Mouse (Mus musculus): ENCODE measurements around the gene Pde9a. TPM values are rescaled to one million over a fixed set of nuclear protein-coding genes. Genes with fewer than 3 reads are reported as not detected.

The Pde9a gene
- total RNA-seq, 2 experiments from 2014 or later, result 0.79 TPM; not detected in 1

DNA sequence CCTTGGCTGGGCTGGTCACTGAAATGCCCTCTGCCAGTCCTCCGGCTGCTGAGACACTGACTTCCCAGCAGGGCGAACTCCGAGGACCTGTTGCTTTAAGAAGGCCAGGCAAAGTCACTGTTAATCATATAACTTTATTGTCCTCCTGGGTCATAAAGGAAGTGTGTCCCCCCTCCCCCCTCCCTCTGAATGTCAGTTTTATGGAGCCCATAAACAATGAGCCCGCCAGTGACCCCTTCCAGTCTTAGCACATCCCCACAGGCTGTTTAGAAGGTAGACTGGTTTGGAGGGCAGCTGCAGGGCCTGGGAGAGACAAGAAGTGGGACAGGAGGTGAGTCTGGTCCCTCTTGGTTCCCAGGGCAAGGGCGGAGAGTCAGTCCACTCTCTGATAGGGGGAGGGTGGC lies 46.9 kb downstream of the Pde9a start:
- ATAC-seq (replicated peaks; ENCODE audit: poor library complexity), result no peak

DNA sequence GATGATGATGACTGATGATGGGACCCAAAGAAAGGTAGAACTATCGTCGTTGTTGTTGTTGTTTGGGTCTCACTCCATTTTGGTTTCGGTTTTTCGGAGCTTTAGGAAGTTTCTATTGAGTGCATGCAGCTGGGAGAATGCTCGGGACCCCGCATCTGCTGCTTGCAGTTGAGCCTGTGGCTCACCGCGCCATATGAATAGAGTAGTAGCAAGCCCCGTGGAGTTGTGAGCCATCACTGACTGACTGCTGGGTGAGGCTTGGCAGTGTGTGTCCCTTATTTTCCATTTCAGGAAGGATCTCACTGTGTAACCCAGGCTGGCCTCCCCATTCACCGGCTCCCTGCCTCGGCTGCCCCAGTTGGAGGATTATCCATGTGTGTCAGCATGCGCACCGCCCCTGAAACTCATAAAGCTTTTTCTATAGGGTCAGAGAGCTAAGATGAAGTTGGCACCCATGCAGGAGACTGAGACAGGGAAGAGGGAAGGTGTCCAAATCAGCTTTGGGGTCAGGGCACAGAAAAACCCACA lies 47.5 kb downstream of the Pde9a start:
- no peak for ATAC-seq (replicated peaks; ENCODE audit: poor library complexity)

DNA sequence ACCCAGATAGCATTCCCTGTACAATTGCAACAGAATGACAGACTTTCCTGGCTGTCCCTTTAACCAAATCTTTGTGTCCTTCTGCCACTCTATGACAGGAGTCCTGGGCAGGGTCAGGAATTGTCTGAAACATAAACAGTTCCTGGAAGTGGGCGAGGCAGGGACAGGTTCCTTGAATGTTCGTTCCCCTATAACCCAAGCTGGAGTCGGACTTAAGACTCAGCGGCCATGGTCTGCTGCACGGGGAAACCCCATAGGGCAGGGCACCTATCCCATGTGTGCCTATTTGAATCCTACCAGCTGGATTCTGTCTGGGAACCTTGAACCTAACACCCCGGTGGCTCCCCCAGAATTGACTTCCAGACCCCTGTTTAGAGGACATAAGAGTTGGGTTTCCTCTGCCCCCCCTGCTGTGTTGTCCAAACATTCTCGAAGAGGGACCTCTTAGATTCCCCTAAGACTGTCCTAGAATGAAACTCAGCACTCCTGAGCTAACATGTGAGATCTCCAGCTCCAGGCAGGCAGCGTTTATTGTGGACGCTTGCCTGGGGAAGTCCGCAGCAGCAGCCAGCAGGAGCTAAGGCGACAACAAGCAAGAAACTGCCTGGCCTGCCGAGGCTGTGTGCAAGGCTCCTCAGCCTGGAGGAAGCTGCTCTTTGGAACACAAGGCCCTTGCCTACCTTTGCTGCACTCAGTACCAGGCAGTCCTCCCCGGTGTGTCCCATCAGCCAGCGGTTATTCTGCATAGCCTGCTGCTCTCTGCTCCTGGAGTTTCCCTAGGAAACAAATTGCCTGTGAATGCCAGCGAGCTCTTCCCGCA lies 48.2 kb downstream of the Pde9a start:
- ATAC-seq (replicated peaks; ENCODE audit: poor library complexity), result no peak

DNA sequence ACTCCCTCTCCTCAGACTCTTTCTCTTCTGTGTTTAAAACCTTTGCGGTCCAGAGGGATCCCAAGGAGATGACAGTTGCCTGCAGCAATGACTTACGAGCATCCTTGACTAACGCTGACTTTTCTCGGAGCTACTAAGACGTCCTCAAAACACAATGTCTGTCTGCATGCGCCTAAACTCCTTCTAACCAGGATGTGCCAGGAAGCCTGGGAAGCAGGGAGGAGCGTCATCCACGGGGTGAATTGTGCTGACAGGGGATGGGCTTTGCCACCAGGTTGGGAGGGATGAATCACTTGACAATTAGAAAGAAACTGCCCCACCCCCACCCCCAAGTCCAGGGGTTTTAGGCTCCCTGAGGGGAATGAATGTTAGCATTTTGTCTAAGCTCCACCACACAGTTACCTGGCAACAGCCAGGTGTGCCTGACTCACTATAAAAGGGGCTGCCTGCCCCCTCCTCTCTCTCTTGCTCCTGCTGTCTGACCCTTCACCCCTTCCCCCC lies 48.9 kb downstream of the Pde9a start:
- no peak for ATAC-seq (replicated peaks; ENCODE audit: poor library complexity)

DNA sequence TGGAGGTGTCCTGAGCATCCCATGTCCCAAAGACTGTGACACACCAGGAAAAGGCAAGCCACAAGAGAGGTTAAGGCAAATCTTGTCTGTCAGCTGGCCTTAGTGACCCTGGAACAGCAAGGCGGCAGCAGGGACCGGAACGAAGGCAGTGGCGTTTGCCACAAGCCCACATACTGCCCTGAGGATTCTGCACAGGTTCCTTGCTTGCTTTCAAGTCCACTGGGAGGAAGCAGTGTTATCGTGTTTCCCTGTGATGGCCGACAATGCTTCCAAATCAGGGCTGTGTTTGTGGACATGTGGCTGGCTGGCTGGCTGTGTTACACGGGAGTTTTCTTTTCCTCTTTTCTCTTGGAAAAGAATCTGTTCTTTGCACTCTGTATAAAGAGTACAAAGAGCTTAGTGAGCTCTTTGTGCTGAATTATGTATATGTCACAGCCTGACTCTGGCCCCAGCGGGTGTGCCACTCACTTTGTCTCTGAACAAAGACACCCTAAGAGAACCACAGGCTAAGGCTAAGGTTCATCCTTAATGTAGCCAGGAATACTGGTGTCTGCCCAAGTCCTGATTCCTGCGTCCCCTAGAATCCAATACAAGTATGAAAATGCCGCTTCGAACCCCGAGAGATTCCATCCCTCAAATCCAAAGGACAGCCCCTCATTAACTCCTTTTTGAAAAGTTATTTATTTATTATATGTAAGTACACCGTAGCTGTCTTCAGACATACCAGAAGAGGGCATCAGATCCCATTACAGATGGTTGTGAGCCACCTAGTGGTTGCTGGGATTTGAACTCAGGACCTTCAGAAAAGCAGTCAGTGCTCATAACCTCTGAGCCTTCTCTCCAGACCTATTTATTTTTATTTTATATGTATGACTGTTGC lies 50.2 kb downstream of the Pde9a start:
- no peak for ATAC-seq (replicated peaks; ENCODE audit: poor library complexity)

DNA sequence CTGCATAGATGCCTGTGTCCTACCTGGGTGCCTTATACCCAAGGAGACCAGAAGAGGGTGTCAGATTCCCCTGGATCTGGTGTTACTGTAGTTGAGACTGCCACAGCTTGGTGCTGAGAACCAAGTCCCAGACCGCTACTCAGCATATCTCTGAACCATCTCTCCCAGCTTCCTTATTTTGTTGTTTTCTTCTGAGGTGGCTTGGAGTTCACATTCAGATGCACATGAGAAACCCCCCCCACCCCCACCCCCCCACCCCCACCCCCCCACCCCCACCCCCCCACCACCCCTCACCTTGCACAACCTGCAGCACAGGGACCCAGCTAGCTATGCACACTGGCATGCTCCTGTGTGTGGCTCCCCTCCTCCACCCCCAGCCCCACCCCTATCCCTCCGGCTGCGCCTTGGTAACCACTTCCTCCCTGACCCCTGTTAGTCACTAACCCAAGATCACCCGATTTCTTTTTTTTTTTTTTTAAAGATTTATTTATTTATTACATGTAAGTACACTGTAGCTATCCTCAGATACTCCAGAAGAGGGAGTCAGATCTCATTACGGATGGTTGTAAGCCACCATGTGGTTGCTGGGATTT lies 50.9 kb downstream of the Pde9a start:
- peak; percentile 80 for ATAC-seq (replicated peaks; ENCODE audit: poor library complexity)

DNA sequence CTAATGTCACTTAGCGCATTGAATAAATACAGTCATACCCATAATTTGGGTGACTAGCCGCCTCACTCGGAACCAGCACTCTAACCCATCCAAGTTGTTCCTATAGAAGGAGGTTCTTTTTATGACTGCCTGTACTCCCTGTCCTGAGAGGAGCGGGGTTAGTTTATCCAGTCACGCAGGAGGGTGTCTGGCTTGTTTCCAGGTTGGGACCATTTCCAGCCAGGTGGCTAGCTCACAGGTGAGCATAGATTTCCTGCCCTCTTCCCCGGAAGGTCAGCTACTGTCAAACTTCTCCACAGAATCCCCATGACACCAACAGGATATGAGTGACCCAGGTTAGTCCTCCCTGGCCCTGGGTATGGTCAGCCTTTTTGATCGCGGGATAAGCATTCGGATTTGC lies 51.5 kb downstream of the Pde9a start:
- ATAC-seq (replicated peaks; ENCODE audit: poor library complexity), result no peak

DNA sequence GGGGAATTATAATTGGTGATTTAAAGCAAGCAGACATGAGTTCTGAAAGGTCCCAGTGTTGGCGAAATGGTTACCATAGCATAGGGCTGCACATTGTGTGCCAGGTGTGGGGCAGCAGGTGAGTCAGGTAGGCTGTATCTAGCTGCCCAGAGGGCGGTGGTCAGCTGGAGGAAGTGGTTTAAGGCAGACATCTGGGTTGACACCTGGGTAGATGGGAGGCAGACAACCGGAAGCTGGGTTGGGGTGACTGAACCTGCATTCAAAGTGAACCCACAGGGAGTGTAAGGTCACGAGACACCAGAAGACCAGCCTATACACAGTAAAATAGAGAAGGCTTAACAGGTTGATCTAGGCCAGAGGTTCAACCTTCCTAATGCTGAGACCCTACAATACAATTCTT lies 54.0 kb downstream of the Pde9a start:
- ATAC-seq (replicated peaks; ENCODE audit: poor library complexity), result no peak

DNA sequence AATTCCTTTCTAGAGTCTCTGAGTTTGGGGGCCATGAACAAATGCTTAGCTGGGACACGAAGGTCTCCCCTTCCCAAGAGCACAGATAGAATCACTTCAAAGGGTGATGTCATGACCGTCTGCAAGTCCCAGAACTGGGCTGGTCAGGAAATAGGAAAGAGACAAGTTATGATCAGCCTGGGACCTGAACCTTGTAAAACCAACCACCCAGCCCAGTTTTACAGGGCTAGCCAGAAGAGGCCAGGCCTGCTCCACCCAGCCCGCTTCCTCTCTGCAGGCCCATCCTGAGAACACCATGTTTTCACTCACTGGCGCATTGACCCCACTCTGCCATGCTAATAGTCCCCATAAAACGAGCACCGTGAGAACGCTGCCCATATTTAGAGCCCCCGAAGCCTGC lies 56.5 kb downstream of the Pde9a start:
- ATAC-seq (replicated peaks; ENCODE audit: poor library complexity), result no peak

DNA sequence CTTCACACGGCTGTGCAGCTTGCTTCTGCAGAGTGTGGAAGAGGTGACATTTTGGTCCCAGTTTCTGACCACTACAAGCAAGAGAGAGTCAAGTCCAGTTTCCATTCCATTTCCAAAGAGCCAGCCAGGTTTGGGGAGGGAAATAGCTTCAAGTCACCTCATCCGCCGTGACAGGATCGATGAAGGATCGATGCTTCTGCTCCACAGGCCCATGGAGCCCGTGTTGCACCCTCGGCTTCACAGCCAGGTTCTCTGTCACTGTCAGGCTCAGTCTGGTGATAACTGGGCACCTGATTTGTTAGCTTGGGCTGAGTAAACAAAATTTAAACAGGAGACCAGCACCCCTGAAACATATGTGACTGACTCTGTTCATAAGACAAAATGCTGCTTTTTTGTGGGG lies 58.2 kb downstream of the Pde9a start:
- ATAC-seq (replicated peaks; ENCODE audit: poor library complexity), result no peak

DNA sequence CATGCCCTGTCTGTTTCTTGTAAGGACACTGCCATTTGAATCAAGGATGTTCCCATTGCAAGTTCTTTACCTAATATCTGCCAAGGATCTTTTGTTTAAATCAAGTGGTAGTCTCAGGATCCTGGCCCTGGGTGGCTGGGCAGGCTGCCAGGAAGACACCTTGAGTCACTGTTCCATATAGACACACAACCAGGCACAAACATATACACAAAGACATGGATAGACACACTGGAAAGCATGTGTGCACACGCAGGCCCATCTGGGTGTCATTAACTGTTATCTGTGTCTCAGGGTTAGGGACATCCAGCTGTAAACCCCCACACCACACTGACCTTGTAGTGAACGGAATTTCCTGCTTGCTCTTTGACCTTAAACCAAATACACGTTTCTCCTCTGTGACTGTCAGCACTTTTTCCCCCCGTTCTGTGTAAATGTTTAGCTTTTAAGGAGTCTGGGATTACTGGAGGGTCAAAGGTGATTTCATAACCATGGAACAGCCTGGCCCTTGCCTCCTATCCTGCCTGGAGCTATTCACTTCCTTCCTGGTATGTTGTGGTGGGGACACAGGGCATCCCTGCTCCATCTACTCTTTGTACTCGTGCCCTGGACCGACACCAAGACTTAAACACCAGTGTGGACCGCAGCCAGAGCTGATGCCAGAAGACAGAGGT lies 59.2 kb downstream of the Pde9a start:
- no peak for ATAC-seq (replicated peaks; ENCODE audit: poor library complexity)

DNA sequence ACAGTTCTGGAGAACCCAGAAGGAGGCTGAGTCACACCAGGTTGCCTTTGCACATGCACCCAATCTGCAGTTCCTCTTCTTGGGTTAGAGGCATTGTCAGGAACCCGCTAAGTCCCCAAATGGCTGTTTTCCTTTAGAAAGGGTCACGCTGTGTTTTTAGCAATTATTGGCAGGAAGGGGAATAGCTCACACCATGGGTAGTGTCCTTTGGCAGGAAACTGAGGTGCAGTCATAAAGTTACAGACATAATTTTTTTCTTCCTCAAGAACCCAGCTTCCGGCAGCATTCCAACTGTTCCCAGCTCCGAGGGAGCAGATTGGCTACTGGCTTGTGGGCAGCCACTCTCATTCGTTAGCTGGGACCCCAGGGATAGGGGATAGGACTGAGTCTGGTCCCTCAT lies 61.8 kb downstream of the Pde9a start:
- no peak for ATAC-seq (replicated peaks; ENCODE audit: poor library complexity)

DNA sequence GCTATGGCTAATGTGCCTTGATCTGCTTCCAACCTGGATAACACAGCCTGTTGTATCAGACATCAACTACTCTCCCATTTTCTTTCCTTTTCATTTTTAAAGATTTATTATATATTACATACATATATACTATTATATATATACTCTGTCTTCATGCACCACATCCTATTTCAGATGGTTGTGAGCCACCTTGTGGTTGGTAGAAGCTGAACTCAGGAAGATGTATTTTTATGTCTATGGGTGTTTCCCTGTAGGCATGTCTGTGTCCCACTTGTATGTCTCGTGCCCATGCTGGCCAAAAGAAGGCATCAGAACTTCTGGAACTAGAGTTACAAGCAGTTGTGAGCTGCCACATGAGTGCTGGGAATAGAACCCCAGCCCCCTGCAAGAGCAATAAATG lies 62.5 kb downstream of the Pde9a start:
- ATAC-seq (replicated peaks; ENCODE audit: poor library complexity), result no peak

DNA sequence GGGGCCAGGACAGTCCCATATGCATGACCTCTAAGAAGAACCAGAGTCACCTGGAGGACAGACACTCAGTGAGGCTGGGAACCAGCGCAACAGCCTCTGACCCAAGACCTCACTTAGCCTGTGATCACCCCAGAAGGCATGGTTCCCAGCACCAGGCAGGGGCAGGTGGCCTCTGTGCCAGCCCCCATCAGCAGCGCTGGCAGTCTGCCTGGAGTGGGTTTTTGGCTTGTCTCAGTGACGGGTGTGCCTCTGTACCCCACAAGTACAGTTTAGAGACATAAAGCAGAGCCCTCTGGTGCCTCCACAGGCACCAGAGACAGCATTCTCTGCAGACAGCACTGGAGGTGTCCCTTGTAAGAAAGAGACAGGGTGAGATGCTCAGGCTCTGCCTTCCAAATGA lies 64.2 kb downstream of the Pde9a start:
- no peak for ATAC-seq (replicated peaks; ENCODE audit: poor library complexity)

DNA sequence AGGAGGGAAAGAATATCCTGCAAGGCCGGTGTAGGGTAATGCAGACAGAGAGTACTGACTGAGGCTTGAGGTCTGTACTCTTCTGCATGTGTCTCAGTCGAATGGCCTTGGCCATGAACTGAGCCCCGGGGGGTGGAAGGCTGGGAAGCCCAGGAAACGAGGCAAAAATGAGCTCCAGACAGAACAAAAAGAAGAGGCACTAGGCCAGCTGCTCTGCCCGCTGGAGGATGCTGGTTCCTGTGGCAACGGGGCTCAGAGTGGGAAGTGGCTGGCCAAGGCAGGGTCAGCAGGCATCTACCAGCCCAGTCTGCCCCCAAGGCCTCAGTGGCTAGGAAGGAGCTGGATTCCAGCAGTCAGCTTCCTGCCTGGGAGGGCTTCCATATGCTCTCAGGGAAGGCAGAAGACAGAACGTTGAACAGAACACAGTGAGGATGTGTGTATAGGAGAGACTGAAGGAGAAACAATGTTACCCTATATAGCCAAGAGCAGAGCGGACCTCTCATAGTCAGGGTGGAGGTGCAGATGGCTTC lies 65.2 kb downstream of the Pde9a start:
- no peak for ATAC-seq (replicated peaks; ENCODE audit: poor library complexity)

DNA sequence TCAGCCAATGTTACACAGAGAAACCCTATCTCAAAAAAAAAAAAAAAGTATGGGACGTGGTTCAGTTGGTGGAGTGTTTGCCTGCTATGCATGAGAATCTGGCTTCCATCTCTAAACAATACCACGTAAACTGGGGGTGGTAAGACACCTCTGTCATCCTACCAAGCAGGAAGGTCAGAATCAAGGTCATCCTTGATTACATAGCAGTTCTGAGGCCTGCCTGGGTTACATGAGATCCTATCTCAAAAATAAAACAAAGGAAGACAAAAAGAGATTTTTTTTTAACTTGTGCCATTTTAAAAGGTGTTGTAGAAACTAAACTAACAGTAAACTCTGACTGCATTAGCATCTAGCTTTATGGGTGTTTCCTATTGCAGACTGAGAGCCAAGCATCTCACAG lies 66.8 kb downstream of the Pde9a start:
- ATAC-seq (replicated peaks; ENCODE audit: poor library complexity), result no peak

DNA sequence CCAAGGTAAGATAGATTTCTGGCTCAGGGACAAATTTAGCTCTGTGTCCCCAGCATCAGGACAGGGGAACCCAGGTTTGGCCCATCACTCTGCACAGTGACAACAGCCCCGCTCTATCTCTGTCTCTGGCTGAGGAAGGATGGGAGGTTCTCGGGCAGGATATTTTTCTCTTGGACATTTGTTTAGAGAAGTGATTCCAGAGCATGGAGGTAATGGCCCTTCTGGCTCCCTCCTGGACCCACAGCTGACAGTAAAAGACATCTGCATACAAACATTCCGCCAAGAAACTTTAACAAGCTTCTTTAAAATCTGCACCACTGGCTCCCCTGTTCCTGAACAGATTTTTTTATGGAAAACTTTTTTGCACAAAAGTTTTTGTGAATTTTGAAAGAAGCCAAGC lies 67.5 kb downstream of the Pde9a start:
- no peak for ATAC-seq (replicated peaks; ENCODE audit: poor library complexity)

DNA sequence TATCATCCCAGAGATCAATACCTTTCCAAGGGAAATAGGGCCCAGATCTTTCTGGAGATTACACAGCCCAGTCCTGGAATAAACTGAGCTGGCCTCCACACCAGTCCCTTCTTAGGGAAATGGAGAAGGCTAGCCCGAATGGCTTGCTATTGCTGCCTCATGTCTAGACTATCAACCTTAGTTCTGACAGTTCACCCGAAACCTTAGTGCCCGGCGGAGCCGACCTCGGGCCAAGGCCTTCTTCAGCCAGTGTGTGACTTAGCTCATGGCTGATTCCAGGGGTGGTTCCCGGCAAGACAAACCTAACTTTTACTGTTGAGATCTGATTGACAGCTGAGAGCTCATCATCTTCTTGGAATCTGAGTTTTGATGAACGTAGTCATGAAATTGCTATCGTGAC lies 68.0 kb downstream of the Pde9a start:
- ATAC-seq (replicated peaks; ENCODE audit: poor library complexity), result no peak

DNA sequence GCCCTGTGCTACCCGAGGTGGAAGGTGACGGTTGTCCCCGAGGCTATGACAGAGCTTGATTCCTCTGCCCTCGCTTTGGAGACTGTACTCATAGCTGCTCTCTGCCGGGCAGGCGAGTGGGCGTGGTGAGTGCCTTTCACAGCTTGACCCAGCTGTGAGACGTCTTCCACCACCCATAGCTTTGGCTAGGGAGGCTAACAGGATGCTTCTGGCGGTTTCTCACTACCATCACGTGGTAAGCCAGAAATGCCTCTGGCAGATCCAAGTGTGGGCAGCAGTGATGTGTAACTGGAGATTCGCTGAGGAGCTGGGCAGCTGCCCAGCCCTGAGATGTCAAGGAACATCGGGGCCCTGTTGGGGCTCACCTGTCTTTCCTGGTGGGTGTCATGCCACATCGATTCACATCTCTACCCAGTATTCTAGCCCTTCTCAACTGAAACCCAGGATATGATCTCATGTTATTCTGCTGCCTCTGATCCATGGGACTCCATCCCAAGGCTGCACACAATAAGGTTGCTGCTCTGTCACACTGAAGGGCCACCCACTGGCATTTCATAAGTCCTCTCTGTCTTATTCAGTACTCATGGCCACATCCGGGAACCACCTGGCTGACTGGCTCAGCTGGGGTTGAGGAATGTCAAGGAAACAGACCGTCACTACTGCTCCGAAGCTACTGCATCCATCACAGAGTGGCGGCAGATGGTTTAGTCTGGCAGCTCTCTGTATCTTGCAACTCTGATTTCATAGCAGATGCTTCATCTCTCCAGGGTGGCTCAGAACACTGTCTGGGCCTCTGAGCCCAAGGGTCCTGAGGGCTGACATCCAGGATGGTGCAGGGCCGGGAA lies 70.9 kb downstream of the Pde9a start:
- no peak for ATAC-seq (replicated peaks; ENCODE audit: poor library complexity)

DNA sequence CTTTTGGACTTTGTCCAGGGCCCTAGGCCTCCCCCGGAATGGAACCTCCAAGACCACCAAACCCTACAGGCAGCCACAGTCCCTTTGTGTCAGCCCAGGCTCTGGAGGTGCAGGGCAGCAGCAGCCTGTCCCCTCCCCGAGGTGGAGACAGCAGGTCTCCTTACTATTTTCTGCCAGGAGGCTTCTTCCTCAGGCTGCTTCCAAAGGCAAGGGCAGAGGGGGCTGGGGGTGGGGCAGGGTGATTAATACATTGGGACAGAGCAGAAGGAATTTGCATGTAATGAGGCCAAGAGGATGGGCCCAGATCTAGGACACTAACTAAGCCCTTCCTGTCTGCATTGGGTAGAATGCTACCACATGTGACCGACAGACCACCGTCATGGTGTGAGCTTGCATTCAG lies 74.4 kb downstream of the Pde9a start:
- no peak for ATAC-seq (replicated peaks; ENCODE audit: poor library complexity)
